Mouse (Mus musculus) myocyte (in vitro differentiated cells): ENCODE data around the gene Ankrd55. TPM values are rescaled to one million over a fixed set of nuclear protein-coding genes. Genes with fewer than 3 reads are reported as not detected.
"Not testable (repeated sequence)": the region's sequence is repeated elsewhere in the genome, so short reads cannot be mapped to it uniquely, and the experiment has no call there.

Experiments
- H3K27me3 ChIP-seq: one replicate; pipeline ENCODE4 v1.6.1; 2011; ENCODE audit not compliant: control insufficient read depth, insufficient read depth, insufficient read length
- H3K36me3 ChIP-seq: one replicate; pipeline ENCODE4 v1.6.1; 2011; ENCODE audit not compliant: control insufficient read depth, insufficient read depth
- H3K4me2 ChIP-seq: one replicate; pipeline ENCODE4 v1.6.1; 2011; ENCODE audit warnings: low read depth, control low read depth
- H3K4me3 ChIP-seq: one replicate; pipeline ENCODE4 v1.5.1; 2011; ENCODE audit warnings: mild to moderate bottlenecking, control low read depth, moderate library complexity
- H3K79me2 ChIP-seq: one replicate; pipeline ENCODE4 v1.6.1; 2011; ENCODE audit not compliant: control insufficient read depth, insufficient read depth
- H3ac ChIP-seq: one replicate; pipeline ENCODE4 v1.6.1; 2011; ENCODE audit not compliant: control insufficient read depth, insufficient read length
- CEBPB ChIP-seq: IDR thresholded peaks from 2 replicates; pipeline ENCODE4 v1.6.1; 2011; ENCODE audit warnings: mild to moderate bottlenecking, moderate library complexity; ENCODE audit not compliant: poor library complexity, insufficient read depth, severe bottlenecking
- E2F4 ChIP-seq: IDR thresholded peaks from one replicate; pipeline ENCODE4 v1.6.1; 2011; ENCODE audit warnings: mild to moderate bottlenecking, control low read depth, moderate library complexity; ENCODE audit not compliant: insufficient read depth
- MAX ChIP-seq: IDR thresholded peaks from one replicate; pipeline ENCODE4 v1.6.1; 2011; ENCODE audit warnings: low read depth, mild to moderate bottlenecking, control low read depth
- MYOD1 ChIP-seq, 3 experiments: IDR thresholded peaks; one replicate each; pipeline ENCODE4 v1.6.1; 2011; ENCODE audit warnings: control low read depth in 2 of 3, low read depth in 2 of 3, mild to moderate bottlenecking in 2 of 3, moderate library complexity in 1 of 3; ENCODE audit not compliant: insufficient read length in 2 of 3, control insufficient read depth in 1 of 3
- MYOG ChIP-seq, 3 experiments: IDR thresholded peaks; one replicate each; pipeline ENCODE4 v1.6.1; 2011; ENCODE audit warnings: control low read depth in 2 of 3, low read depth in 2 of 3, mild to moderate bottlenecking in 2 of 3; ENCODE audit not compliant: insufficient read length in 2 of 3, control insufficient read depth in 1 of 3, insufficient read depth in 1 of 3
- POLR2A ChIP-seq: IDR thresholded peaks from one replicate; pipeline ENCODE4 v1.6.1; 2011; ENCODE audit warnings: low read depth, mild to moderate bottlenecking, control low read depth, moderate library complexity; ENCODE audit not compliant: insufficient read length
- POLR2AphosphoS2 ChIP-seq: IDR thresholded peaks from one replicate; pipeline ENCODE4 v1.6.1; 2011; ENCODE audit warnings: low read depth, control low read depth; ENCODE audit not compliant: insufficient read length
- REST ChIP-seq: IDR thresholded peaks from one replicate; pipeline ENCODE4 v1.6.1; 2011; ENCODE audit warnings: mild to moderate bottlenecking, control low read depth, moderate library complexity; ENCODE audit not compliant: insufficient read depth, insufficient read length
- SRF ChIP-seq: IDR thresholded peaks from one replicate; pipeline ENCODE4 v1.6.1; 2011; ENCODE audit warnings: low read depth; ENCODE audit not compliant: control insufficient read depth, insufficient read length
- TCF12 ChIP-seq: IDR thresholded peaks from one replicate; pipeline ENCODE4 v1.6.1; 2011; ENCODE audit warnings: mild to moderate bottlenecking, control low read depth; ENCODE audit not compliant: poor library complexity, insufficient read depth, severe bottlenecking
- TCF3 ChIP-seq: IDR thresholded peaks from one replicate; pipeline ENCODE4 v1.6.1; 2011; ENCODE audit warnings: low read depth, control low read depth; ENCODE audit not compliant: insufficient read length
- USF1 ChIP-seq: IDR thresholded peaks from one replicate; pipeline ENCODE4 v1.6.1; 2011; ENCODE audit warnings: low read depth, mild to moderate bottlenecking, control low read depth, moderate library complexity
- polyA plus RNA-seq: library from polyadenylated mRNA; unstranded; fragments of >200 nt; fragmentation: generic; extraction: Trizol; gene quantifications from one replicate; pipeline ENCODE4 v1.2.1, GENCODE M21; 2012; ENCODE audit warnings: missing spikeins

Ankrd55 gene
- polyA plus RNA-seq, 1 experiment: 0.59 TPM

- H3K36me3 ChIP-seq: no peaks in the 10 kb centered on the region
- H3K27me3 ChIP-seq: no peaks in the 10 kb centered on the region
- no peak overlapping the region for H3ac ChIP-seq
- H3K4me3 ChIP-seq: no peak overlapping the region
- no peak for TF ChIP-seq POLR2A
- TF ChIP-seq MYOD1 (IDR thresholded peaks at IDR 0.05; ENCODE audit: control insufficient read depth in 1 of 3, insufficient read length in 2 of 3, low read depth in 2 of 3): peak in 2 of 3 experiments; percentile 42 to 65
- peak overlapping the region; percentile 48 for H3K4me2 ChIP-seq
- no peaks in the 10 kb centered on the region for H3K79me2 ChIP-seq
Measured at GRCm38 (mm10) chr13:112424635-112425034, 136.4 kb downstream of the Ankrd55 start.

DNA sequence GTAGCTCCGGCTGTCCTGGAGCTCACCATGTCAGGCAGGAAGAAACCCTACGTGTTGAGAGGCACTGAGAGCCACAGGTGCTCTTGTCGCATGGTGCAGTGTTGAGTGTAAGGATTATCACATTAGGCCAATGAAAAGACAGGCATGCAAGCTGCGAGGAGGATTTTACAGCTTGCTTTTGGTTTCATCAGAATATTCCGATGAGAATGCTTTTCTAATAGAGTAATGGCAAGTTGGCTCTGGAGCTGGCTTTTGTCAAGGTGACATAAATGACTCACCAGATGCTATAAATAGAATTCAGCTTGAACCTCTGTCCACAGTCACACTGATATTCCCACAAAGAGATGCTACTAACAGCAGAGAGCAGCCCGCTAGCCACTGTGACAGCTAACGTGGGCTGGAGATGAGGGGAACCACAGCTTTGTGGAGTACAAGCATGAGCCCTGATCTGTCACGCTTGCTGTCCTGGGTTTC, 137.0 kb downstream of the Ankrd55 start:
- Histone ChIP-seq H3ac (no peak overlapping the region), H3K79me2 (no peaks in the 10 kb centered on the region), H3K4me3 (no peak overlapping the region), H3K4me2 (peak overlapping the region; percentile 48), H3K27me3 (no peaks in the 10 kb centered on the region), H3K36me3 (no peaks in the 10 kb centered on the region)
- TF ChIP-seq REST: no peak
- no peak for TF ChIP-seq SRF
- no peak for TF ChIP-seq TCF3
- peak; percentile 19 for TF ChIP-seq TCF12
- TF ChIP-seq MYOG (IDR thresholded peaks at IDR 0.05; ENCODE audit: control insufficient read depth in 1 of 3, insufficient read depth in 1 of 3, insufficient read length in 2 of 3, low read depth in 2 of 3): peak in 2 of 3 experiments; percentile 33 to 53
- TF ChIP-seq POLR2AphosphoS2: no peak
- TF ChIP-seq CEBPB: peak; percentile 98
- TF ChIP-seq E2F4: no peak
- TF ChIP-seq MYOD1 (IDR thresholded peaks at IDR 0.05; ENCODE audit: control insufficient read depth in 1 of 3, insufficient read length in 2 of 3, low read depth in 2 of 3): peak; percentile 8 to 78 (median 30)
- TF ChIP-seq MAX: no peak
- TF ChIP-seq USF1: no peak
- no peak for TF ChIP-seq POLR2A

- Histone ChIP-seq H3ac (no peak overlapping the region), H3K27me3 (no peaks in the 10 kb centered on the region), H3K36me3 (no peaks in the 10 kb centered on the region), H3K4me2 (no peak overlapping the region), H3K4me3 (no peak overlapping the region), H3K79me2 (no peaks in the 10 kb centered on the region)
- TF ChIP-seq CEBPB (no peak), POLR2AphosphoS2 (no peak), TCF12 (no peak), E2F4 (no peak), SRF (no peak), MYOG (IDR thresholded peaks at IDR 0.05; ENCODE audit: control insufficient read depth in 1 of 3, insufficient read depth in 1 of 3, insufficient read length in 2 of 3, low read depth in 2 of 3) (no peak)
Measured at GRCm38 (mm10) chr13:112426265-112427135, 138.2 kb downstream of the Ankrd55 start.

DNA sequence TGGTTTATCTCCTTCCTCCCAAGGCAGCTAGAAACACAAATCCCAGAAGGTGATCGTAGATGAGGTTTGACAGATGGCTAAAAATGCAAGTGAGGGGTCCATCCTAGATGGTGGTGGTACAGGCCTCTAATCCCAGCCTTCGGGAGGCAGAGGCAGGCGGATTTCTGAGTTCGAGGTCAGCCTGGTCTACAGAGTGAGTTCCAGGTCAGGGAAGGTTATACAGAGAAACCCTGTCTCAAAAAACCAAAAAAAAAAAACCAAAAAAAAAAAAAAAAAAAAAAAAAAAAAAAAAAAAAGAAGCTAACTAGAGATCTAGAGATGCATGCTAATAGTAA, 138.9 kb downstream of the Ankrd55 start:
- not testable (repeated sequence) for H3K36me3 ChIP-seq, H3K27me3 ChIP-seq, H3K4me2 ChIP-seq, H3K4me3 ChIP-seq, H3K79me2 ChIP-seq, H3ac ChIP-seq

DNA sequence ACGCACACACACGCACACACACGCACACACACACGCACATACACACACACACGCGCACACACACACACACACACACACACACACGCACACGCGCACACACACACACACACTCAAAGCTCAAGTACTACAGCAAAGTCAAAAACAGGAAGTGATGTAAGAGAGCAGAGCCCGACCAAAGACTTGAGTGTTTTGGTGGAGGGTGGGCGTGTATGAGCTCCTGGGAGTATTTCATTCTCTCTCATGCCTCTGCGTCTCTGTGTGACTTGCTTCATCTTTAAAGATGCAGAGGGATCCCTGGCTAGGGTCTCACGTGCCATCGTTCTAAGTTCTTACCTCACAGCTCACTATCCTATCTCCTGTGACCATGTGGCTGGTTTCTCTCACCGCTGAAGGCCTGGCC, 139.3 kb downstream of the Ankrd55 start:
- H3K36me3 ChIP-seq: no peaks in the 10 kb centered on the region
- TF ChIP-seq MAX (no peak), TCF3 (no peak), POLR2A (no peak), TCF12 (no peak), SRF (no peak), MYOG (IDR thresholded peaks at IDR 0.05; ENCODE audit: control insufficient read depth in 1 of 3, insufficient read depth in 1 of 3, insufficient read length in 2 of 3, low read depth in 2 of 3) (no peak)
- no peaks in the 10 kb centered on the region for H3K27me3 ChIP-seq
- no peak overlapping the region for H3K4me3 ChIP-seq
- H3ac ChIP-seq: no peak overlapping the region
- no peak overlapping the region for H3K4me2 ChIP-seq
- no peaks in the 10 kb centered on the region for H3K79me2 ChIP-seq

- no peak for TF ChIP-seq E2F4
- no peak for TF ChIP-seq REST
- no peak for TF ChIP-seq USF1
- TF ChIP-seq MYOD1 (IDR thresholded peaks at IDR 0.05; ENCODE audit: control insufficient read depth in 1 of 3, insufficient read length in 2 of 3, low read depth in 2 of 3): no peak
- TF ChIP-seq SRF: no peak
- H3K4me2 ChIP-seq: no peak overlapping the region
- no peak overlapping the region for H3K4me3 ChIP-seq
- no peaks in the 10 kb centered on the region for H3K27me3 ChIP-seq
- no peaks in the 10 kb centered on the region for H3K36me3 ChIP-seq
- no peak overlapping the region for H3ac ChIP-seq
- no peaks in the 10 kb centered on the region for H3K79me2 ChIP-seq
Measured at GRCm38 (mm10) chr13:112433271-112433670, 145.0 kb downstream of the Ankrd55 start.
